Mouse (Mus musculus) megakaryocyte, embryonic 14.5 days (primary cell): ENCODE measurements around the gene Itprip.

Experiments used
- FLI1 ChIP-seq: IDR thresholded peaks from 2 replicates; pipeline ENCODE4 v1.6.1; 2012; ENCODE audit warnings: low read length, inconsistent platforms, mixed read lengths
- GATA1 ChIP-seq: IDR thresholded peaks from 3 replicates; pipeline ENCODE4 v1.6.1; 2012; ENCODE audit warnings: mixed read lengths, low read length, inconsistent platforms, borderline replicate concordance

GRCm38 (mm10) chr19:47937443-47938406, 18.6 kb upstream of the Itprip start, which contains the start of gene Cfap58:
- TF ChIP-seq GATA1 (no peak), FLI1 (no peak)
